Mouse (Mus musculus) midbrain, embryonic 13.5 days (tissue): Measurements from ENCODE around the gene Midn. TPM values are rescaled to one million over a fixed set of nuclear protein-coding genes. Genes with fewer than 3 reads are reported as not detected.

Source experiments
- ATAC-seq: fragments of 200-750 bp; cut with Nextera tagmentation; 2 replicates; pipeline ENCODE4 v1.8.0; 2017; ENCODE audit warnings: mild to moderate bottlenecking, moderate TSS enrichment, moderate library complexity
- H3K27ac ChIP-seq: fragments of 300-500 bp; sonication (generic); 2 replicates; pipeline ENCODE4 v1.5.1; 2015; ENCODE audit warnings: inconsistent platforms, mild to moderate bottlenecking, moderate library complexity
- H3K27me3 ChIP-seq: fragments of 300-500 bp; sonication (generic); 2 replicates; pipeline ENCODE4 v1.6.1; 2015; ENCODE audit warnings: mild to moderate bottlenecking, inconsistent platforms
- H3K36me3 ChIP-seq: fragments of 300-500 bp; sonication (generic); 2 replicates; pipeline ENCODE4 v1.6.1; 2015; ENCODE audit warnings: mild to moderate bottlenecking, inconsistent platforms
- H3K4me1 ChIP-seq: fragments of 300-500 bp; sonication (generic); replicated peaks from 2 replicates; pipeline ENCODE4 v1.6.1; 2015; ENCODE audit warnings: inconsistent platforms
- H3K4me2 ChIP-seq: fragments of 300-500 bp; sonication (generic); replicated peaks from 2 replicates; pipeline ENCODE4 v1.6.1; 2015; ENCODE audit warnings: moderate library complexity, mild to moderate bottlenecking, inconsistent platforms
- H3K4me3 ChIP-seq: fragments of 300-500 bp; sonication (generic); replicated peaks from 2 replicates; pipeline ENCODE4 v1.5.1; 2015; ENCODE audit warnings: mild to moderate bottlenecking, inconsistent platforms
- H3K9ac ChIP-seq: fragments of 300-500 bp; sonication (generic); replicated peaks from 2 replicates; pipeline ENCODE4 v1.6.1; 2015; ENCODE audit warnings: mild to moderate bottlenecking, inconsistent platforms
- H3K9me3 ChIP-seq: fragments of 300-500 bp; sonication (generic); 2 replicates; pipeline ENCODE4 v1.6.1; 2016; ENCODE audit warnings: mild to moderate bottlenecking, inconsistent platforms
- WGBS: fragments of 180-500 bp; shearing (Covaris S2); methylation state at CpG from one replicate; pipeline ENCODE4 v1.1.7; 2015; 5-methylcytosine and 5-hydroxymethylcytosine counted together
- polyA plus RNA-seq: library from polyadenylated mRNA; unstranded; fragments of >200 nt; fragmentation: Nextera tagmentation; extraction: Ambion mirVana; gene quantifications from 2 replicates; pipeline ENCODE4 v1.2.1, GENCODE M21; 2015

Midn gene
- polyA plus RNA-seq, 1 experiment from 2014 or later, result 40.6 TPM

- Histone ChIP-seq H3K4me1 (peaks cover 28% of the 10 kb centered on the region), H3K9me3 (no peaks in the 10 kb centered on the region), H3K4me2 (peak overlapping the region; percentile 29), H3K9ac (peak overlapping the region; percentile 53; the same call in 1 of the 2 replicates), H3K36me3 (peaks cover 100% of the 10 kb centered on the region), H3K27me3 (peaks cover 18% of the 10 kb centered on the region), H3K27ac (no peak overlapping the region; the same call in 1 of the 2 replicates), H3K4me3 (peak overlapping the region; percentile 14; the same call in 1 of the 2 replicates)
- peak; percentile 41 for ATAC-seq
- WGBS, result 16% methylated on average over 55 of the region's 55 CpGs
These were observed 16.6 kb upstream of the Midn start for GRCm38 (mm10) chr10:80131316-80131951.

DNA sequence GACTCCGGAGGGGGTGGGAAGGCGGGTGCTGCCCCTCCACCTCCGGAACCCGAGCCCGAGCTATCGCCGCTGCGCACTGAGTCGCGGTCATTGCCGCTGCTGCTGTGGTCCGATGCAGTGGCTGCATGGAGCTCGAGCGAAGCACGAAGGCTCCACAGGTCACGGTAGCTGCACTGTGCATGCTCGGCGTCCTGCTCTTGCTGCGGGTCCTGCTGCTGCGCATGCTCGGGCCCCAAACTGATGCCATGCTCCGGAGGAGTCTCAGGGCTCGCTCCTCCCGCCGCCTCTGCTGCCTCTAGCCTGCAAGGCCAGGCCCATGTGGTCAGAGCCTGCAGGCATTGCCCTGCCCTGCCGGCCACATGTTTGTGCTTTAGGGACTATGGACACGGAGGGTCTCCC lies 16.1 kb upstream of the Midn start:
- ATAC-seq, result no peak
- H3K4me3 ChIP-seq, result peak overlapping the region; percentile 14; the same call in 1 of the 2 replicates
- H3K36me3 ChIP-seq, result peaks cover 95% of the 10 kb centered on the region
- peak overlapping the region; percentile 29 for H3K4me2 ChIP-seq
- no peak overlapping the region; the same call in 1 of the 2 replicates for H3K27ac ChIP-seq
- peaks cover 33% of the 10 kb centered on the region for H3K4me1 ChIP-seq
- peaks cover 23% of the 10 kb centered on the region for H3K27me3 ChIP-seq
- H3K9me3 ChIP-seq, result no peaks in the 10 kb centered on the region
- peak overlapping the region; percentile 53; the same call in 1 of the 2 replicates for H3K9ac ChIP-seq
- WGBS, result 26% methylated on average over 27 of the region's 27 CpGs

GRCm38 (mm10) chr10:80133226-80133849 lies 14.7 kb upstream of the Midn start:
- Histone ChIP-seq H3K4me1 (peaks cover 47% of the 10 kb centered on the region), H3K4me3 (no peak overlapping the region), H3K36me3 (peaks cover 81% of the 10 kb centered on the region), H3K4me2 (no peak overlapping the region), H3K9ac (no peak overlapping the region), H3K27ac (no peak overlapping the region), H3K9me3 (no peaks in the 10 kb centered on the region), H3K27me3 (peaks cover 24% of the 10 kb centered on the region)
- WGBS, result 74% methylated on average over 8 of the region's 8 CpGs
- no peak for ATAC-seq

DNA sequence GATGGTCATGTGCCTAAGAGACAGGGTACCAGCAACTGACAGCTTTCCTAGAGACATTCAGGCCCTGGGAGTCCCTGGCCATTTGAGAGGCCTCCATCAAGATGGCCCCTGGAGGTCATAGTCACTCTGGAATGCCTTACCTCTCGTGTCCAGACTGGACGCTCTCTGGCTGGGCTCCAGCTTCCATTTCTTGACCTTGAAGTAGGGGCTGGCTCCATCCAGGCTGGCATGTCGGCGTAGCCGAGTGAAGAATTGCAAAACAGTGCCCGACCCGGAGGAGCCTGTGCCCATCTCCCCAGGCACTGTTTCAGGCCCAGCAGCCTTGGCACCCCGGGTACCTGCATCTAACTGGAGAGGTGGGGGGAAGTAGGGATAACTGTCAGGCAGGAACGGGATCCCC lies 13.7 kb upstream of the Midn start:
- Histone ChIP-seq H3K36me3 (peaks cover 70% of the 10 kb centered on the region), H3K9ac (no peak overlapping the region), H3K4me2 (no peak overlapping the region), H3K27ac (no peak overlapping the region), H3K27me3 (peaks cover 24% of the 10 kb centered on the region), H3K4me1 (peaks cover 54% of the 10 kb centered on the region), H3K4me3 (no peak overlapping the region), H3K9me3 (no peaks in the 10 kb centered on the region)
- 89% methylated on average over 9 of the region's 9 CpGs for WGBS
- no peak for ATAC-seq

- Histone ChIP-seq H3K4me2 (no peak overlapping the region), H3K27ac (no peak overlapping the region), H3K9ac (no peak overlapping the region), H3K4me1 (peaks cover 57% of the 10 kb centered on the region), H3K36me3 (peaks cover 63% of the 10 kb centered on the region), H3K9me3 (no peaks in the 10 kb centered on the region), H3K4me3 (no peak overlapping the region), H3K27me3 (peaks cover 24% of the 10 kb centered on the region)
- WGBS, result 90% methylated on average over 10 of the region's 10 CpGs
- ATAC-seq, result no peak
These were observed 12.9 kb upstream of the Midn start for GRCm38 (mm10) chr10:80135161-80135560.

DNA sequence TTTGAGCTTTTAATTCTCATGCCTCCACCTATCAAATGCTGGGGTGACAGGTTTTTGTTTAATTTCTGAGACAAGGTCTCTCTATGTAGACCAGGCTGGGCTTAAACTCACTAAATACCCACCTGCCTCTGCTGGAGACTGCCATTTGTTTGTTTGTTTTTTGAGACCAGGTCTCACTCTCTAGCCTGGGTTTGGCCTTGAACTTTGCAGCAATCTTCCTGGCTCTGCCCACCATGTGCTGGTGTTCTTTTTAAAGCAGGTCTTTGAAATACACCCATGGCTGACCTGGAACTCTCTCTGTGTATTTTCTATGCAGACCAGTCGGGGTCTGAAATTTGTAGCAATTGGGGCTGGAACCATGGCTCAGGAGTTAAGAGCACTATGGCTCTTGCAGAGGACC lies 12.4 kb upstream of the Midn start:
- H3K4me3 ChIP-seq, result no peak overlapping the region
- 95% methylated on average over 1 of the region's 1 CpGs for WGBS
- H3K9ac ChIP-seq, result no peak overlapping the region
- H3K27ac ChIP-seq, result no peak overlapping the region
- no peak for ATAC-seq
- H3K4me1 ChIP-seq, result peaks cover 59% of the 10 kb centered on the region
- H3K27me3 ChIP-seq, result peaks cover 24% of the 10 kb centered on the region
- no peak overlapping the region for H3K4me2 ChIP-seq
- H3K9me3 ChIP-seq, result no peaks in the 10 kb centered on the region
- peaks cover 58% of the 10 kb centered on the region for H3K36me3 ChIP-seq

DNA sequence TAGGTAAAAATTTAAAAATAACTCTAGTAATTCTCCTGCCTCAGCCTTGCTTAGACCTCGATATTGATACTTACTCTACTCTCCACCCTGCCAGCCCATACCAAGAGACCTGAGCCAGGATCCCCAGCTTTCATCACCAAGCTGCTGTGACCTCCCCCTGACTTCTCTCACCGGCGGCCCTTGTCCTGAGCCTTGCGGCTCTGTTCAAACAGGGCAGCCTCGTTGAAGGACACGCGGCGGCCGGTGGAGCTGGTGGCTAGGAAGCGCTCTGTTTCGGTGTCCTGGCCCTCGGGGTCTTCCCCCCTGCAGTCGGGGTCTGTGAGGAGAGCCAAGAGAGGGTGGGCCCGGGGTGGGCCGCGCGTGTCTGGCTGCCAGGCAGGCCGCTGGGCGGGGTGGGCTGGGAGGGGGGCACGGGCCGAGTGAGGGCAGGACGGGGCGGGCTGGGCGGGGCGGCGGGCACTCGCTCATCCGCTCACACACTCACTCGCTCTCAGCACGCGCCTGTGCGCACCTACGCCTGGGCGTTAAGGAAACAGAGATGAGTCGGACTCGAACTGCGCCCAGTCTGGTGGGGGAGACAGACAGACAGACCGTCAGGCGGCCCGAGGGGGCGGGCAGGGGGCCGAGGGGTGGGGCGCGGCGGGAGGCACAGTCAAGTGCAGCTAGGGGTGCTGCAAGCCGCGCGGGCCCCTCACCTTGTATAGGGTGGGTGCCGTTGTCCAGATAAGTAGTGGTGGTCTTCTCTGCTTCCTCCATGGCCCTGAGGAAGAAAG lies 11.7 kb upstream of the Midn start:
- Histone ChIP-seq H3K27ac (peak overlapping the region; percentile 95; the same call in 1 of the 2 replicates), H3K9ac (peak overlapping the region; percentile 98), H3K9me3 (no peaks in the 10 kb centered on the region), H3K4me2 (peak overlapping the region; percentile 90), H3K4me1 (peaks cover 60% of the 10 kb centered on the region), H3K27me3 (peaks cover 21% of the 10 kb centered on the region), H3K4me3 (peak overlapping the region; percentile 83), H3K36me3 (peaks cover 51% of the 10 kb centered on the region)
- 13% methylated on average over 49 of the region's 49 CpGs for WGBS
- no peak for ATAC-seq

- H3K27ac ChIP-seq, result peak overlapping the region; percentile 95
- peaks cover 44% of the 10 kb centered on the region for H3K36me3 ChIP-seq
- peaks cover 21% of the 10 kb centered on the region for H3K27me3 ChIP-seq
- 3% methylated on average over 29 of the region's 29 CpGs for WGBS
- peak overlapping the region; percentile 83 for H3K4me3 ChIP-seq
- H3K9me3 ChIP-seq, result no peaks in the 10 kb centered on the region
- peak overlapping the region; percentile 98 for H3K9ac ChIP-seq
- H3K4me2 ChIP-seq, result peak overlapping the region; percentile 90
- H3K4me1 ChIP-seq, result peaks cover 58% of the 10 kb centered on the region
- ATAC-seq, result peak; percentile 7; the same call in 1 of the 2 replicates
These were observed 11.0 kb upstream of the Midn start for GRCm38 (mm10) chr10:80136952-80137625.

DNA sequence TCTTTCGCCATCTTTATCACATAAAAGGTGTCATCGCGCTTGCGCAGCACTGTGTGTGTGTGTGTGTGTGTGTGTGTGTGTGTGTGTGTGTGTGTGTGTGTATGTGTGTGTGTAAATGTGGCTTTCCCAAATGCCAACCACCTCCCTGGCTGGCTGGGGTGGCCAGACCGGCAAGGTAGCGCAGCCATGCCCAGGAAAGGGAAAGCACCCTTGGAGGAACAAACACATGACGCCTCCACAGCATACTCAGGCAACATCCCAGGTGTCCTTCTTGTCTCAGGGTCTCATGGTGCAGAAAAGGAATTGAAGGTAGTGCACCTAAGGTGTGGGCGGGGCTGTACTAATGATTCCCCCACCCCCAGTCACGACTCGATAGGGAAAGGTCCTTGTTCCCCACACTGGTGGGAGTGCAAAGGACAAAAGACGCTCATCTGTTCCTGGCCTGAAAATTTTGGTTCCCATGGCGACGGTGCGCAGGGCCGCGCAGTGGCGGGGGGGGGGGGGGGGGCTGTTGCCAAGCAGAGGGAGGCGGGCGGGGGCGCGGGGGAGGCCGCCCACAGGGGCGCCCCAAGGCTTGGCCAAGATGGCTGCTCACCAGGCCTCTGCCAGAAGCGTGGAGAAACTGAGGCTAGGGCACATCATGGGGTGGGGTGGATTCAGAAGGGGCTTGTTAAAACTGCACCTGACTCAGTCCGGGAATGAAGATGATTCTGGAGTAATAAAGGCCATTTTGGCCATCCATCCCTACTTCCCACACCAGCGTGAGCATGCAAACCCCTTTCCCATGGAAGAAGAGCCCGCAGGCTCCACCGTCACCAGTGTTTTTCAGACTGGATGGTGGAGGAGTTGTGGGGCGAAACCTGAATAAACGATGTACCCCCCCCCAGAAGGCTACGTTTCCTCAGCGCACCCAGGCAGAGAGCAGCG lies 10.2 kb upstream of the Midn start:
- under 1% methylated on average over 26 of the region's 33 CpGs for WGBS

DNA sequence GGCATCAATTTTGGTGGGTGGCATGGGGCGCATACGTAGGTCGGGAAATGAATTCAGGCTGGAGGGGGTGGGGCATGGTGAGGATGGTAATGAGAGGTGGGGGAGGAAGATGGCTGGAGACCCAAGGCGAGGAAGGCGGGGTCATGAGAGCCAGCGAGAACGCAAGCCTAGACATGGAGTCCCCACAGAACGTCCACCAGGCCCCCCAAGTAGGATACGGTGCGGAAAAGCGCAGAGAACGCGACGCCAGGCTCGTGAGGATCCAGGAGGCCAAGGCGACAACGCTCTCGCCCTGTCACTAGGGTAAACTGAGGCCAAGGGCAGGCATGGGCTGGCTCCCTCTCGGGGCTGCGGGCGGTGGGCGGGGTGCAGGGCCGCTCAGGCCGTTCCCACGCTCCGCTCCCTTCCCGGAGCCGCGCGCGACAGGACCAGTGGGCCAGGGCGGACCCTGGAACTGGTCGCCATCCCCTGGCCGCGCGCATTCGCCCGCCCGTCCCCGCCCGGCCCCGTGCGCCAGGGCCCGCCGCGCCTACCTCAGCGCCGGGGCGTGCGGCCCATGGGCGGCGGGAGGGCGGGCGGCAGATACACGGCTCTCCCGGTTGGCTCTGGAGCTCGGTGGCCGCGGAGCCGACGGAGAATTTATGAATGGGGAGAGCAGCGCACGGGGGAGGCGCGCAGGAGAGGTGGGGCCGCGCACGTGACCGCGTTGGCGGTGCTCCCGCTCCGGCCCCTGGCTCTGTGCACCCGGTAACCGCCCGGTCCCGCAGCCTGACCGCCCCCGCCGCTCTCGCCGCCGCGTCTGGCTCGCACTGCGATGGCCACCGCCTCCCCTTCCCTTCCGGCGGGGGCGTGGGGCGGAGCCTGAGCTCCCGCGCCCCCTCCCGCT lies 9.3 kb upstream of the Midn start, which contains the start of gene Atp5d:
Gene Atp5d, plus strand, starts transcription at position 80 of the 886 bp plus-strand sequence.
- WGBS, result under 1% methylated on average over 85 of the region's 94 CpGs
- Histone ChIP-seq H3K27ac (peak within 1 kb of the TSS; percentile 95), H3K9ac (peak within 1 kb of the TSS; percentile 98), H3K36me3 (peaks cover 32% of the 10 kb centered on the region), H3K4me1 (peaks cover 63% of the 10 kb centered on the region), H3K9me3 (no peaks in the 10 kb centered on the region), H3K4me3 (peak within 1 kb of the TSS; percentile 83), H3K4me2 (peak within 1 kb of the TSS; percentile 90), H3K27me3 (peaks cover 21% of the 10 kb centered on the region)
- ATAC-seq, result peak; percentile 7

More for the DNA sequence above, 10.2 kb upstream of the Midn start:
- H3K9me3 ChIP-seq, result no peaks in the 10 kb centered on the region
- no peak for ATAC-seq
- peaks cover 36% of the 10 kb centered on the region for H3K36me3 ChIP-seq
- peak overlapping the region; percentile 90 for H3K4me2 ChIP-seq
- H3K9ac ChIP-seq, result peak overlapping the region; percentile 98
- peaks cover 59% of the 10 kb centered on the region for H3K4me1 ChIP-seq
- peaks cover 21% of the 10 kb centered on the region for H3K27me3 ChIP-seq
- peak overlapping the region; percentile 83 for H3K4me3 ChIP-seq
- H3K27ac ChIP-seq, result peak overlapping the region; percentile 95
